Mouse (Mus musculus) cerebellum, adult 9-11 months (tissue): ENCODE measurements at regions not wholly inside any gene's neighbourhood (a gene's known extent, or its start where the extent isn't known, plus 50 kb on each side); places are given as distances from the start of the nearest gene placed in this dataset.

Source experiments
- DNase-seq: peaks from one replicate; pipeline ENCODE4 v3.0.0; 2022

- no peak for DNase-seq
Measured at GRCm38 (mm10) chr4:134990651-134991050, 60.0 kb downstream of the Syf2 start.

GRCm38 (mm10) chr4:134993526-134994122 lies 62.9 kb downstream of the Syf2 start:
- DNase-seq, result peak; percentile 83

GRCm38 (mm10) chr4:134994205-134994604 lies 63.5 kb downstream of the Syf2 start:
- peak; percentile 97 for DNase-seq

GRCm38 (mm10) chr4:134994648-134995047 lies 64.0 kb downstream of the Syf2 start:
- no peak for DNase-seq

- peak; percentile 97 for DNase-seq
Measured at GRCm38 (mm10) chr4:134995052-134995451, 64.4 kb downstream of the Syf2 start.

- peak; percentile 33 for DNase-seq
Measured at GRCm38 (mm10) chr4:134996121-134996520, 65.4 kb downstream of the Syf2 start.

- no peak for DNase-seq
Measured at GRCm38 (mm10) chr4:134997461-134998434, 67.0 kb downstream of the Syf2 start.

GRCm38 (mm10) chr4:134998928-134999658 lies 68.4 kb downstream of the Syf2 start:
- no peak for DNase-seq

- no peak for DNase-seq
Measured at GRCm38 (mm10) chr4:135002091-135002925, 71.6 kb downstream of the Syf2 start.

- no peak for DNase-seq
Measured at GRCm38 (mm10) chr4:135011365-135011764, 80.7 kb downstream of the Syf2 start.

- no peak for DNase-seq
Measured at GRCm38 (mm10) chr4:135012945-135013344, 82.2 kb downstream of the Syf2 start.

- no peak for DNase-seq
Measured at GRCm38 (mm10) chr4:135013932-135014331, 83.2 kb downstream of the Syf2 start.

GRCm38 (mm10) chr4:135018018-135018417 lies 87.3 kb downstream of the Syf2 start:
- no peak for DNase-seq

GRCm38 (mm10) chr4:135019120-135019519 lies 88.4 kb downstream of the Syf2 start:
- DNase-seq, result no peak

- DNase-seq, result no peak
Measured at GRCm38 (mm10) chr4:135020262-135020991, 89.7 kb downstream of the Syf2 start.

GRCm38 (mm10) chr4:135023200-135023599 lies 92.5 kb downstream of the Syf2 start:
- no peak for DNase-seq

- DNase-seq, result no peak
Measured at GRCm38 (mm10) chr4:135025802-135026201, 94.7 kb upstream of the Runx3 start.

- no peak for DNase-seq
Measured at GRCm38 (mm10) chr4:135027136-135027535, 93.3 kb upstream of the Runx3 start.

GRCm38 (mm10) chr4:135029723-135030122 lies 90.7 kb upstream of the Runx3 start:
- DNase-seq, result no peak

- no peak for DNase-seq
Measured at GRCm38 (mm10) chr4:135032461-135032860, 88.0 kb upstream of the Runx3 start.

GRCm38 (mm10) chr4:135033302-135033701 lies 87.2 kb upstream of the Runx3 start:
- DNase-seq, result no peak

- peak; percentile 31 for DNase-seq
Measured at GRCm38 (mm10) chr4:135034406-135034805, 86.0 kb upstream of the Runx3 start.
